Mouse (Mus musculus) limb, embryonic 10.5 days (tissue): ENCODE measurements at regions not wholly inside any gene's neighbourhood (a gene's known extent, or its start where the extent isn't known, plus 50 kb on each side); places are given as distances from the start of the nearest gene placed in this dataset.

Source experiments
- DNase-seq: peaks from one replicate; pipeline ENCODE4 v3.0.0-alpha.2; 2017; ENCODE audit warnings: low spot score
- H3K27ac ChIP-seq: fragments of 300-500 bp; sonication (generic); 2 replicates; pipeline ENCODE4 v1.5.1; 2016; ENCODE audit warnings: mild to moderate bottlenecking
- H3K27me3 ChIP-seq: fragments of 300-500 bp; sonication (generic); 2 replicates; pipeline ENCODE4 v1.6.1; 2016; ENCODE audit warnings: low read depth, mild to moderate bottlenecking; ENCODE audit not compliant: poor library complexity, severe bottlenecking
- H3K36me3 ChIP-seq: fragments of 300-500 bp; sonication (generic); 2 replicates; pipeline ENCODE4 v1.6.1; 2016; ENCODE audit warnings: mild to moderate bottlenecking, moderate library complexity
- H3K4me1 ChIP-seq: fragments of 300-500 bp; sonication (generic); 2 replicates; pipeline ENCODE4 v1.6.1; 2016
- H3K4me3 ChIP-seq: fragments of 300-500 bp; sonication (generic); 2 replicates; pipeline ENCODE4 v1.5.1; 2016; ENCODE audit warnings: mild to moderate bottlenecking, moderate library complexity
- H3K9me3 ChIP-seq: fragments of 300-500 bp; sonication (generic); replicated peaks from 2 replicates; pipeline ENCODE4 v1.6.1; 2016; ENCODE audit warnings: mild to moderate bottlenecking
- WGBS: fragments of 180-500 bp; shearing (Covaris S2); methylation state at CpG from one replicate; pipeline ENCODE4 v1.1.7; 2016; 5-methylcytosine and 5-hydroxymethylcytosine counted together

DNA sequence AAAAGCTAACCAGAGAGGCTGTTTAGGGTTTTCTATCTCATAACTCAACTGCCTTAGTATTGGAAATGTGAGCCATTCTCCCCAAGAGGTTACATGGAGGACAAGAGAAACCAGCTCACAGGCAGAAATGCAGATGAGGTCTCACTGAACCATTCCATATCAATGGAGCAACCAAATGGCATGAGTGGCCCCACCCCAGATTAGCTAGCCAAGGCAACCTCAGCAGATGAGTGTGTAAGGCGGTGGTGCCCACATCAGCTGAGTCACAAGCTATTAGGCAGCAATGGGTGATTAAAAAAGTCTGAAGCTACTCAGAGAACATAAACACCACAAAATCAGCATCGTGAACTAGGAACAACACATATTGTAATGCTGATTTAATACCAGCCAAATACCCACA lies 133.2 kb downstream of the Lpin1 start:
- H3K4me3 ChIP-seq, result no peak overlapping the region
- no peaks in the 10 kb centered on the region for H3K27me3 ChIP-seq
- H3K36me3 ChIP-seq, result no peaks in the 10 kb centered on the region
- H3K4me1 ChIP-seq, result no peaks in the 10 kb centered on the region
- H3K9me3 ChIP-seq, result no peaks in the 10 kb centered on the region
- 84% methylated on average over 2 of the region's 2 CpGs for WGBS
- DNase-seq, result no peak
- no peak overlapping the region for H3K27ac ChIP-seq

DNA sequence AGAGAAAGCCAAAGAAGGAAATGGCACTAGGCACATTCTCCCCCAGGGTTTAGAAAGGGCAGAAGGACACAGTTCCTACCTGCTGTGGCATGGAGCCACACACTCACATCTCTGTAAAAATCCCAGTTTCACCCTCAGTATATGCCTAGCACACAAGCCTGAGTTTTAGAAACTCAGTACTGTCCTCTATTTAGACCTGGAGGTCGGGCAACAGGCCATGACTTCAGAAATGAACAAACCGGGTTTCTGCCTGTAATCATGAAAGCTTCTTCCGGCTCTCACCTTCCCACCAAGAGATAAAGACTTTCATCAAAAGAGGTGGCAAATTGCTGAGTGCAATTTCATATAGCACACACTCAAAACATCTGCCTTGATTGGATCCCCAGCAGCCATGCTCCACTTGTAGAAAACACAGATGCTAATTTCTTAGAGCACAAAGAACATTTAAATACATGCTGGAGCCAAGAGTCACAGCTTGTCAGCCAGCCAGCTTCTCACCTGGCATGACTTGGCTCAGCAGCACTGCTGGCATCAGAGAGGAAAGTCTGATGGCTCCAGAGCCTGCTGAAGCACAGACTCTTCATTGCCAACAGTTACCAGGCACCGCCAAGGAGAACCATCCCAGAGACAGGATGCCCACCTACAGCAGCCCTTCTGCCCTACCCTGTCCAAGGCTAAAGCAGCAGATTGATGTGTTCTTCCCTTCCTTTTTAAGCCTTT lies 136.2 kb downstream of the Lpin1 start:
- Histone ChIP-seq H3K27ac (no peak overlapping the region), H3K4me1 (no peaks in the 10 kb centered on the region)
- no peak for DNase-seq

GRCm38 (mm10) chr12:16457419-16457818 lies 153.3 kb downstream of the Lpin1 start:
- no peak for DNase-seq
- Histone ChIP-seq H3K27me3 (no peaks in the 10 kb centered on the region), H3K4me3 (no peak overlapping the region), H3K9me3 (no peaks in the 10 kb centered on the region), H3K36me3 (no peaks in the 10 kb centered on the region), H3K4me1 (no peaks in the 10 kb centered on the region), H3K27ac (no peak overlapping the region)
- 90% methylated on average over 6 of the region's 6 CpGs for whole genome bisulfite sequencing

More for the DNA sequence above, 136.2 kb downstream of the Lpin1 start:
- WGBS, result 93% methylated on average over 4 of the region's 4 CpGs
- H3K9me3 ChIP-seq, result no peaks in the 10 kb centered on the region
- no peaks in the 10 kb centered on the region for H3K36me3 ChIP-seq
- H3K27me3 ChIP-seq, result no peaks in the 10 kb centered on the region
- no peak overlapping the region for H3K4me3 ChIP-seq

DNA sequence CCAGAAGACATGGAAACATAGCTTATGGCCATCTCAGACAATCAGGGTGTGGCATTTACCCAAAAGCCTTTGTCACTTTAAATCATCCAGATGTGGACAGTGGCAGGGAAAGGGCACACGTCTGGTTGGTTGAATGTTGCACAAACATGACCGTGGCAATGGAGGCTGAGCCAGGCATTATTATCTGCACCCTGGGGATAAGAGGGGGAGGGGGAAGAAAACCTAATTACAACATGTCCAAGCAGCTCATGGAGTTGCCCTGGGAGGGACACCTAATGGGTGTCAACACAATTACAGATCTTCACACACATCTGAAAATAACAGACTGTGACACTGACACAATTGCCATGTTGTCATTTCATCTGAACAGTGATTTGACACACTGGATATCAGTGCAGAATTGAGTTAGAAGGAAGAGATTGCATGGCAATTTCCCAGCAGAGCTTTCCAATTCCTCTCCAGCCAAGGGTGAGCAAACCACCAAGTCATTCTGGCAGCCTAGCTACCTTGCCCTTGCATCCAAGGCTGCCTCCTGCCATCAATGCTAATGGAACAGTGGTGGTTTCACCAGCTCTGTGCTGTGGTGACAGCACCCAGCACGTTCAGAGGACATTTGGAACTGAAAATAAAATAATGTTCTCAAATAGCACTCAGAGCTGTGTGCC lies 159.9 kb downstream of the Lpin1 start:
- H3K9me3 ChIP-seq, result no peaks in the 10 kb centered on the region
- no peaks in the 10 kb centered on the region for H3K4me1 ChIP-seq
- WGBS, result 70% methylated on average over 3 of the region's 3 CpGs
- no peak for DNase-seq
- H3K27ac ChIP-seq, result no peak overlapping the region
- no peak overlapping the region for H3K4me3 ChIP-seq
- H3K27me3 ChIP-seq, result no peaks in the 10 kb centered on the region
- no peaks in the 10 kb centered on the region for H3K36me3 ChIP-seq

DNA sequence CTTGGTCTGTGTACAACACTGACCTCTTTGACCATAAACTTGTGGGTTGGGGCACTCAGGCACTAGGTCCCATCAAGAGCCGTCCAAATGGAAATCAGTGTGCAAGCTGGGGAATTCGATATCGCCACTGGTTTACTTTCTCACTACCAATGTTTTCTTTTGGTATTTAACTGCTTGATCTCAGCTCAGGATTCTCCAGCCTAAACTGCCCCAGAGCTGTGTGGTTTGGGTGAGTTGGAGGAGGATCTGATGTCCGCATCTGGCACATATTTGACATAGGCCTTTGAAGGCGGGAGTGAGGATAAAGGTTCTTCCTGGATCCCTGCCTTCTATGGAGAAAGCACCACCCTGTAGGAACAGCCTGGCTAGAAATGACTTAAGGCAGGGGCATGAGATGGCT lies 172.0 kb downstream of the Lpin1 start:
- no peaks in the 10 kb centered on the region for H3K4me1 ChIP-seq
- 86% methylated on average over 5 of the region's 5 CpGs for WGBS
- no peaks in the 10 kb centered on the region for H3K9me3 ChIP-seq
- DNase-seq, result no peak
- H3K4me3 ChIP-seq, result no peak overlapping the region
- H3K27me3 ChIP-seq, result no peaks in the 10 kb centered on the region
- H3K27ac ChIP-seq, result no peak overlapping the region
- H3K36me3 ChIP-seq, result no peaks in the 10 kb centered on the region

DNA sequence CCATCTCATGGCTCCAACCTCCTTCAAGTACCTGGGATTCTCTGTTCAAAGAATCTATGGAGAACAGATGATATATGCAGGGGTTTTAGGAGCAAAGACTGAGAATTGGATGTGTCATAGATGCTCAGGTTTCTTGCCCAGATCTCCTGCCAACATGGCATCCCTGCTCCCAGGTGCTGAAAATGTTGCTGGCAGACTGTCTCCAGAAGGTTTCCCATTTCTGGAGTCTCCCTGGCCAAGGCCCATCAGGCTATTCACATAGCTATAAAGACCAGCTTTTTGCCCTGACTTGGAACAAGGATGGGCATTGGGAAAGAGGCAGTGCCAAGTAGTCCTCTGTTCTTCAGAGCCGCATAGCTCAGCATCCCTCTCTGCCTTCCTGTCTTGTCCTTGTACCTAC lies 173.8 kb downstream of the Lpin1 start:
- no peak overlapping the region for H3K4me3 ChIP-seq
- 97% methylated on average over 1 of the region's 1 CpGs for WGBS
- DNase-seq, result no peak

DNA sequence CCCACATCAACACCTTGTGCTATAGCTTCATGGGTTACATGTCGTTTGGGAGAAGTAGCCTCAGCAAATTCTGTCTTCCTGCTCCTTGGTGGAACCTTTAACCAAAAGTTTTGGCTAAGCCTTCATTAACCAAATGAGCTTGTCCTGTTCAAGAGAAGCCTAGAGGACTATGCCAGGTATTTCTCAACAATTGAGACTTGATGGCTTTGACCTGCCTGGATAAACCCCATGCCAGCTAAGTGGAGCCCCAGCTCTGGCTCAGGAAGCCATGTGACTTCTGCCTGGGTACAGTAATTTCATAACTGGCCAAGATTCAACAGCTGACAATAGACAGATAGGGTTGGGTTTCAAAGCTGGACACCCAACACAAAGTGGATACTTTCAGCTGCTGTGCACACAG lies 174.5 kb downstream of the Lpin1 start:
- H3K4me3 ChIP-seq, result no peak overlapping the region
- no peak overlapping the region for H3K27ac ChIP-seq
- H3K9me3 ChIP-seq, result no peaks in the 10 kb centered on the region
- WGBS, result 82% methylated on average over 1 of the region's 1 CpGs
- no peak for DNase-seq
- H3K27me3 ChIP-seq, result no peaks in the 10 kb centered on the region
- H3K4me1 ChIP-seq, result no peaks in the 10 kb centered on the region
- H3K36me3 ChIP-seq, result no peaks in the 10 kb centered on the region

More for the DNA sequence above, 173.8 kb downstream of the Lpin1 start:
- Histone ChIP-seq H3K36me3 (no peaks in the 10 kb centered on the region), H3K9me3 (no peaks in the 10 kb centered on the region), H3K27me3 (no peaks in the 10 kb centered on the region), H3K27ac (no peak overlapping the region), H3K4me1 (no peaks in the 10 kb centered on the region)

GRCm38 (mm10) chr12:16434739-16435138 lies 176.0 kb downstream of the Lpin1 start:
- no peak for DNase-seq
- no peaks in the 10 kb centered on the region for H3K9me3 ChIP-seq
- WGBS, result 87% methylated on average over 1 of the region's 1 CpGs

GRCm38 (mm10) chr12:16434225-16434624 lies 176.5 kb downstream of the Lpin1 start:
- H3K9me3 ChIP-seq, result no peaks in the 10 kb centered on the region
- no peaks in the 10 kb centered on the region for H3K4me1 ChIP-seq
- no peak for DNase-seq
- H3K4me3 ChIP-seq, result no peak overlapping the region
- no peaks in the 10 kb centered on the region for H3K36me3 ChIP-seq
- WGBS, result 53% methylated on average over 1 of the region's 1 CpGs
- no peak overlapping the region for H3K27ac ChIP-seq
- H3K27me3 ChIP-seq, result no peaks in the 10 kb centered on the region

More at GRCm38 (mm10) chr12:16434739-16435138, 176.0 kb downstream of the Lpin1 start:
- Histone ChIP-seq H3K4me3 (no peak overlapping the region), H3K4me1 (no peaks in the 10 kb centered on the region), H3K27me3 (no peaks in the 10 kb centered on the region), H3K36me3 (no peaks in the 10 kb centered on the region), H3K27ac (no peak overlapping the region)

- H3K4me3 ChIP-seq, result no peak overlapping the region
- no peaks in the 10 kb centered on the region for H3K36me3 ChIP-seq
- H3K27ac ChIP-seq, result no peak overlapping the region
- H3K9me3 ChIP-seq, result no peaks in the 10 kb centered on the region
- no peak for DNase-seq
- no peaks in the 10 kb centered on the region for H3K4me1 ChIP-seq
- WGBS, result 90% methylated on average over 5 of the region's 5 CpGs
- H3K27me3 ChIP-seq, result no peaks in the 10 kb centered on the region
Observed at GRCm38 (mm10) chr12:16425980-16426379, 184.8 kb downstream of the Lpin1 start.

GRCm38 (mm10) chr12:16424526-16424925 lies 186.2 kb downstream of the Lpin1 start:
- Histone ChIP-seq H3K4me1 (no peaks in the 10 kb centered on the region), H3K27me3 (no peaks in the 10 kb centered on the region), H3K27ac (no peak overlapping the region), H3K36me3 (no peaks in the 10 kb centered on the region), H3K9me3 (no peaks in the 10 kb centered on the region), H3K4me3 (no peak overlapping the region)
- DNase-seq, result no peak
- WGBS, result 96% methylated on average over 4 of the region's 4 CpGs

GRCm38 (mm10) chr12:16395720-16396119 lies 215.0 kb downstream of the Lpin1 start:
- Histone ChIP-seq H3K36me3 (no peaks in the 10 kb centered on the region), H3K9me3 (no peaks in the 10 kb centered on the region), H3K4me3 (no peak overlapping the region), H3K27me3 (no peaks in the 10 kb centered on the region), H3K27ac (no peak overlapping the region), H3K4me1 (no peaks in the 10 kb centered on the region)
- DNase-seq, result no peak
- 77% methylated on average over 2 of the region's 2 CpGs for WGBS

- H3K4me3 ChIP-seq, result no peak overlapping the region
- H3K9me3 ChIP-seq, result no peaks in the 10 kb centered on the region
- no peaks in the 10 kb centered on the region for H3K27me3 ChIP-seq
- no peaks in the 10 kb centered on the region for H3K4me1 ChIP-seq
- H3K36me3 ChIP-seq, result no peaks in the 10 kb centered on the region
- no peak overlapping the region for H3K27ac ChIP-seq
- no peak for DNase-seq
Observed at GRCm38 (mm10) chr12:16392851-16393250, 217.9 kb downstream of the Lpin1 start.
